Mouse (Mus musculus) liver, embryonic 13.5 days (tissue): ENCODE results near the gene Mrpl24. TPM values are rescaled to one million over a fixed set of nuclear protein-coding genes. Genes with fewer than 3 reads are reported as not detected.
"Not testable (repeated sequence)": the region's sequence is repeated elsewhere in the genome, so short reads cannot be mapped to it uniquely, and the experiment has no call there.

ENCODE experiments used
- ATAC-seq: fragments of 200-750 bp; cut with Nextera tagmentation; 2 replicates; pipeline ENCODE4 v1.8.0; 2017; ENCODE audit warnings: low read depth, mild to moderate bottlenecking, moderate number of reproducible peaks, moderate library complexity
- DNase-seq: peaks from one replicate; pipeline ENCODE4 v3.0.0; 2022
- H3K27ac ChIP-seq: fragments of 300-500 bp; sonication (generic); 2 replicates; pipeline ENCODE4 v1.5.1; 2015; ENCODE audit warnings: moderate library complexity, mild to moderate bottlenecking, inconsistent platforms
- H3K27me3 ChIP-seq: fragments of 300-500 bp; sonication (generic); 2 replicates; pipeline ENCODE4 v1.6.1; 2015; ENCODE audit warnings: mild to moderate bottlenecking, inconsistent platforms
- H3K36me3 ChIP-seq: fragments of 300-500 bp; sonication (generic); 2 replicates; pipeline ENCODE4 v1.6.1; 2015; ENCODE audit warnings: mild to moderate bottlenecking, inconsistent platforms
- H3K4me1 ChIP-seq: fragments of 300-500 bp; sonication (generic); replicated peaks from 2 replicates; pipeline ENCODE4 v1.6.1; 2015; ENCODE audit warnings: inconsistent platforms
- H3K4me2 ChIP-seq: fragments of 300-500 bp; sonication (generic); 2 replicates; pipeline ENCODE4 v1.6.1; 2015; ENCODE audit warnings: inconsistent platforms, mild to moderate bottlenecking, moderate library complexity
- H3K4me3 ChIP-seq: fragments of 300-500 bp; sonication (generic); replicated peaks from 2 replicates; pipeline ENCODE4 v1.5.1; 2015; ENCODE audit warnings: mild to moderate bottlenecking, inconsistent platforms
- H3K9ac ChIP-seq: fragments of 300-500 bp; sonication (generic); 2 replicates; pipeline ENCODE4 v1.6.1; 2015; ENCODE audit warnings: mild to moderate bottlenecking, inconsistent platforms
- H3K9me3 ChIP-seq: fragments of 300-500 bp; sonication (generic); replicated peaks from 2 replicates; pipeline ENCODE4 v1.6.1; 2016; ENCODE audit warnings: inconsistent platforms
- WGBS: fragments of 180-500 bp; shearing (Covaris S2); methylation state at CpG from one replicate; pipeline ENCODE4 v1.1.7; 2015; ENCODE audit not compliant: insufficient replicate concordance; 5-methylcytosine and 5-hydroxymethylcytosine counted together
- polyA plus RNA-seq: library from polyadenylated mRNA; unstranded; fragments of >200 nt; fragmentation: Nextera tagmentation; extraction: Ambion mirVana; gene quantifications from 2 replicates; pipeline ENCODE4 v1.2.1, GENCODE M21; 2015

Mrpl24 gene
- polyA plus RNA-seq, 1 experiment from 2014 or later: 48.7 TPM

DNA sequence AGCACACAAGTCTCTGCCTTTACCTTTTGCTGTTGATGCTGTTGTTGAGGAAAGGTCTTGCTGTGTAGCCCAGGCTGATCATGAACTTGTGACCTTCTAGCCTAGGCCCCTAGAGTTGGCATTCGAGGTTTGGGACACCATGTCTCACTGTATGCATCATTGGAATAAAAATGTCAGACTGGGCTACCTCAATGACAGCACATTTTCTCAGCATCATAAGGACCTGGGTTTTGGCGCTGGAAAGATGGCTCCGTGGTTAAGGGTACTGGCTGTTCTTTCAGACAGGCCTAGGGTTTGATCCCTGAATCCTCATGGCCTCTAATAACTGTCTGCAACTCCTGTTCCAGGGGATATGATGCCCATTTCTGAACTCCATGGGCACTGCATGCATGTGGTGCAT, 19.5 kb upstream of the Mrpl24 start:
- peaks cover 55% of the 10 kb centered on the region for H3K4me1 ChIP-seq
- no peaks in the 10 kb centered on the region for H3K36me3 ChIP-seq
- H3K9me3 ChIP-seq: no peaks in the 10 kb centered on the region
- H3K27me3 ChIP-seq: no peaks in the 10 kb centered on the region
- H3K4me2 ChIP-seq: peak overlapping the region; percentile 15; the same call in 1 of the 2 replicates
- peak overlapping the region; percentile 24 for H3K27ac ChIP-seq
- DNase-seq: no peak
- H3K9ac ChIP-seq: no peak overlapping the region
- no peak for ATAC-seq
- H3K4me3 ChIP-seq: no peak overlapping the region
- 79% methylated on average over 3 of the region's 3 CpGs for WGBS

DNA sequence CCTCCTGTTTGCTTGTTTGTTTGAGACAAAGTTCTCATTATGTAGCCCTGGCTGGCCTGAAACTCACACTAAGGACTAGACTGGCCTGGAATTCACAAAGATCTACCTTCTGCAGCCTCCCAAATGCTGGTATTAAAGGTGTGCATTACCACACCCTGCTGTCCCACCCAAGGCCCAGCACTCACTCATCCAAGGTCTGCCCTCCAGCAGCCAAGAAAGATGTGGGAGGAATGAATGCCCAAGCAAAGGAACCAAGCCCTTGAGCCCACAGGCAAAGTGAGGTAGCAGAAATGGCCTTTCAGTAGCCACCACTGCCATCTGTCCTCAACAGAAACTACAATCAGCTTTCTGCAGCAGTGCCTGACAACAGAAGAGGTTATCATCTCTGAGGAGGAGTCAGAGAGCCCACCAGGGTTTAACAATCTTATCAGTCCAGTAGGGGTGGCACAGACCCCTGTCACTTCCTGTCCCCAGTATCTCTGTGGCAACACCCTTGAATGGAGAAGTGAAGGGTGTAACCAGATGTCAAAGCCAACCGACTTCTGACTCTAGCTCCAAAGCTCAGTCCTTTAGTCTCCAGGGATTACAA, 18.2 kb upstream of the Mrpl24 start:
- Histone ChIP-seq H3K9ac (peak overlapping the region; percentile 69), H3K4me2 (peak overlapping the region; percentile 68), H3K36me3 (no peaks in the 10 kb centered on the region), H3K4me3 (peak overlapping the region; percentile 41), H3K27me3 (no peaks in the 10 kb centered on the region), H3K27ac (peak overlapping the region; percentile 95), H3K9me3 (no peaks in the 10 kb centered on the region), H3K4me1 (peaks cover 61% of the 10 kb centered on the region)
- peak; percentile 87 for DNase-seq
- 0% methylated on average over 1 of the region's 1 CpGs for WGBS
- peak; percentile 82 for ATAC-seq

DNA sequence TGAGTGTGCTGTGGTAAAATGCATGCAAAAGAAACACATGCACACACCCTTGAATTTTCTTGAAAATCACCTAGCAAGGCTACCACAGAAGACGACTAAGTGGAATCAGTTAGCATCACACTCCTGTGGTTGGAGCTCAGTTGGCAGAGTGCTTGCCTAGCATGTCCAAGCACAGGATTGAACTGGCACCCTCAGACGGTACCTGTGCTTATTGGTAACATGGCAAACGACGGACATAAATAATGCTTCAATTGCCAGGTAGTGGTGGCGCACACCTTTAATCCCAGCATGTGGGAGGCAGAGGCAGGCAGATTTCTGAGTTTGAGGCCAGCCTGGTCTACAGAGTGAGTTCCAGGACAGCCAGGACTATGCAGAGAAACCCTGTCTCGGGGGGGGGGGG, 17.3 kb upstream of the Mrpl24 start:
- H3K27ac ChIP-seq: peak overlapping the region; percentile 95
- DNase-seq: not testable (repeated sequence)
- 43% methylated on average over 6 of the region's 6 CpGs for WGBS

DNA sequence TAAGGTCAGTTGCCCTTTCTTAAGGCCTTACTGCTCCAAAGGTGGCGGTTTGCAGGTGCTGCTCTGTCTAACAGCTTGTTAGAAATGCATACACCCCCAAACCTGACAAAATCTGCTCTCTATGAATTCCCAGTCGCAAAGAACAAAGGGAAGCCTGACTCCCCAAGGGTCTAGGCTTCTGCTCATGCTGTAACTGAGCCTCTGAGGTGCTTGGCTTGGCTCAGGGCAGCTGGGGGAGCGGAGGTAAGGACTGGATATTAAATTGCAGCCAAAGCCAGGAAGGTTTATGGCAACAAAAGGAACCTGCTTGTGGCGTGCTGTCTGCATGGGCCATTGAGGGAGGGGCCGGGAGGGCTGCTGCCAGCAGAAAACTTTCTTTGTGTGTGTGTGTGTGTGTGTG, 15.5 kb upstream of the Mrpl24 start:
- no peak for DNase-seq
- Histone ChIP-seq H3K4me2 (no peak overlapping the region), H3K9ac (peak overlapping the region; percentile 43), H3K36me3 (peaks cover 8% of the 10 kb centered on the region; the same call in 1 of the 2 replicates), H3K27ac (peak overlapping the region; percentile 77), H3K9me3 (no peaks in the 10 kb centered on the region), H3K4me3 (no peak overlapping the region), H3K4me1 (peaks cover 70% of the 10 kb centered on the region), H3K27me3 (no peaks in the 10 kb centered on the region)
- no peak for ATAC-seq
- 60% methylated on average over 5 of the region's 5 CpGs for WGBS

More for the DNA sequence above, 17.3 kb upstream of the Mrpl24 start:
- Histone ChIP-seq H3K4me2 (peak overlapping the region; percentile 68), H3K4me1 (peaks cover 61% of the 10 kb centered on the region), H3K9ac (peak overlapping the region; percentile 69), H3K4me3 (peak overlapping the region; percentile 41; the same call in 1 of the 2 replicates)
- not testable (repeated sequence) for H3K27me3 ChIP-seq, ATAC-seq, H3K9me3 ChIP-seq, H3K36me3 ChIP-seq

DNA sequence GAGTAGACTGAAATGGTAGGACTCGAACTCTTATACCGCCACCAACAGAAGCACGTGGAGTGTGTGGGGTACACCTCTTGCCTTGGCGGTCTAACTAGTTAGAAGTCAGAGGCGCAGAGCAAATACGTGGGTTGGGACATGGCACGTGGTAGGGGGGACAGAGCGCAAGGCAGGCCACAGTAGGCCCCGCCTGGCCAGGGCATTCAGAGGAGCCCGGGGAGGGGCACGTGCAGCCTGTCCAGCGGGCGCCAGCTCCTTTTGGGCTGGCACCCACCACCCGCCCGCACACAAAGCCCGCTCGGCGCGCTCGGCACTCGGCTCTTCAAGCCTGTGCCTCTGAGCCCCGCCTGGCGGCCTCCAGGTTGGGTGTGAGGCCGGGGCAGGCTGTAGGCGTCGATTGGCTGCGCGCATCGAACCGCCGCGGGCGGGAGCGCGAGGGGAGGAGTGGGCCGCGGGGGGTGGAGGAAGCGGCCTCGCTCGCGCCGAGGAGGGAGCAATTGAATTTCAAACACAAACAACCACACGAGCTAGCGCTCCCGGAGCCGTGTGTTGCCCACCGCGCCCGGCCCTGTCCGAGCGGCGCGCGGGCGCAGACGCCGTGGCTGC, 13.3 kb upstream of the Mrpl24 start, which contains the start of gene Hdgf:
Hdgf (plus strand) TSS at position 442 of the 606 bp plus-strand sequence.
- H3K36me3 ChIP-seq: peaks cover 19% of the 10 kb centered on the region
- ATAC-seq: peak; percentile 84
- H3K9ac ChIP-seq: peak within 1 kb of the TSS; percentile 100
- H3K4me2 ChIP-seq: peak within 1 kb of the TSS; percentile 95
- WGBS: under 1% methylated on average over 57 of the region's 57 CpGs
- DNase-seq: peak; percentile 94
- H3K9me3 ChIP-seq: no peaks in the 10 kb centered on the region
- peaks cover 72% of the 10 kb centered on the region for H3K4me1 ChIP-seq
- H3K27ac ChIP-seq: peak within 1 kb of the TSS; percentile 95
- no peaks in the 10 kb centered on the region for H3K27me3 ChIP-seq
- peak within 1 kb of the TSS; percentile 99 for H3K4me3 ChIP-seq

DNA sequence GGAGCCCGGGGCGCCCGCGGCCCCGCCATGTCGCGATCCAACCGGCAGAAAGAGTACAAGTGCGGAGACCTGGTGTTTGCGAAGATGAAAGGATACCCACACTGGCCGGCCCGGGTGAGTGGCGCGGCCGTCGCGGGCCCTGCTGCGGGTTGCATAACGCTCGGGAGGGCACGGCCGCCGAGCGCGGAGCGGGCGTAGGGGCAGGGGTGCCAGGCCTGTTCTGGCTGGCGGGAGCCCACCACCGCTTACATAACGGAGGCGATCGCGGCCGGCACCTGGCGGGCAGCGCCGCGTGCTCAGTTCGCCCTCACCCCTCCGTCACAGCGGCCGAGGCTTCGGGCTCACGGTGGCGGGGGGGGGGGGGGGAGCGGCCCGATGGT, 12.7 kb upstream of the Mrpl24 start:
- Histone ChIP-seq H3K27ac (peak overlapping the region; percentile 95), H3K4me1 (peaks cover 72% of the 10 kb centered on the region)
- DNase-seq: no peak

DNA sequence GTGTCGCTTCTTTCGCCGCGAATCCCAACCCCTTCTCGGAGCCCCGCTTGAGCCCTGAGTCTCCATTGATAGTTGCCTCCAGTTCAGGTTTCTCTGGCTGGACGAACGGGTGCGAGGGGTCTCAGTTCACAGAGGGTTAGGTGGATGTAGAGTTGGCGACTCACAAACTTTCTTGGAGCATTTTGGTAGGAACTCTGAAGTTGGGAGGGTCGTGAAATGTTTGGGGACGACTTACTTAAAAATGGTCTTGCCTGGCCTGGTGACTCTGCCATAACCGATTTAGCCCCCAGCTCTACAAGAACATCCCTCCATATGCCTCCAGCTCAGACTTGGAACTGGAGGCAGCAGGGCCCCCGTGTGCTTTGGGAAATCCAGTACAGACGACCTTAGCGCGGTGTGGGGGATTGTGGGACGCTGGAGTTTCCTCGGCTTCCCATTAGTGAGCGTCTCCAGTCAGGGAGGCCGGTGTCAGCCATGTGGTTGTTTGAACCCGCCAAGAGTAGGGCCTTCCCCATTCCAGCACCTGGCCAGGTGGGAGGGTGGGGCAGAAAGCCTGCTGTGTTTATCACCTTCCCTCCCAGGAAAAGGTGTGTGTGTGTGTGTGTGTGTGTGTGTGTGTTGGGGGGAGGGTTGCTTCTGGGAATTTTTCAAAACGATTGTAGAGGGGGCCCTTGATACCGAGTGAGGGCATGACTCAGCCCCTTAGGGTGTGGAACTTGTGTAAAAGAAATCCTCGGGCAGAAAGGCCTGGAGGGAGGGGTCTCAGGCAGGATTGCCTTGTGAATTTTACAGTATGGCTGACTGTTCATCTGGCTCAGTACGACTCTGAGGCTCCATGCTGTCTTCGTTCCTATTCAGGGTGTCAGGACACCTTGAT, 12.1 kb upstream of the Mrpl24 start:
- Histone ChIP-seq H3K36me3 (peaks cover 30% of the 10 kb centered on the region), H3K27ac (peak overlapping the region; percentile 95), H3K4me2 (peak overlapping the region; percentile 95), H3K27me3 (no peaks in the 10 kb centered on the region), H3K9me3 (no peaks in the 10 kb centered on the region), H3K9ac (peak overlapping the region; percentile 100), H3K4me3 (peak overlapping the region; percentile 99), H3K4me1 (peaks cover 72% of the 10 kb centered on the region)
- ATAC-seq (peak; percentile 14), DNase-seq (peak; percentile 53)
- under 1% methylated on average over 27 of the region's 27 CpGs for WGBS

More for the DNA sequence above, 12.7 kb upstream of the Mrpl24 start:
- Histone ChIP-seq H3K9me3 (no peaks in the 10 kb centered on the region), H3K27me3 (no peaks in the 10 kb centered on the region), H3K36me3 (peaks cover 24% of the 10 kb centered on the region), H3K9ac (peak overlapping the region; percentile 100), H3K4me2 (peak overlapping the region; percentile 95), H3K4me3 (peak overlapping the region; percentile 99)
- WGBS: under 1% methylated on average over 46 of the region's 47 CpGs
- no peak for ATAC-seq

DNA sequence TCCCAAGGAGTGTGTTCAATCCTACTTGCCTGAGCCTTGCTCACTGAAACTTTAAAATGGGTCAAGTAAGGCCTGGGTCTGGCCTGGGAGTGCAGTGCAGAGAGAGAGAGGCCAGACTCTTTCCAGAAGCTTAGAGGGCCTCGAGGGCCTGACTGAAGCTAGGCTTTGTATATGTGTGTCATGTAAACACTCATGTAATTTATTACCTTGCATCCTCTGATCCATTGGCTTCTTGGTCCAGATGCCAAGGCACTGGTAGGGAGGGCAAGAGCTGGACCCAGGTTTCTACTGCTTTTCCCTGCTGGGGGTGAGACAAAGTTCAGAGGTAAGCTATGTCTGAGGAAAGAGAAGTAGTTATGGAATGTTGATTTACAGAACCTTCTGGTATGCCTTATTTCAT, 11.4 kb upstream of the Mrpl24 start:
- H3K36me3 ChIP-seq: peaks cover 33% of the 10 kb centered on the region
- H3K4me3 ChIP-seq: peak overlapping the region; percentile 99
- DNase-seq (no peak), ATAC-seq (no peak)
- H3K4me1 ChIP-seq: peaks cover 74% of the 10 kb centered on the region
- WGBS: 0% methylated on average over 1 of the region's 1 CpGs
- peak overlapping the region; percentile 95 for H3K4me2 ChIP-seq
- peak overlapping the region; percentile 95 for H3K27ac ChIP-seq
- H3K9me3 ChIP-seq: no peaks in the 10 kb centered on the region
- H3K27me3 ChIP-seq: no peaks in the 10 kb centered on the region
- H3K9ac ChIP-seq: peak overlapping the region; percentile 100

DNA sequence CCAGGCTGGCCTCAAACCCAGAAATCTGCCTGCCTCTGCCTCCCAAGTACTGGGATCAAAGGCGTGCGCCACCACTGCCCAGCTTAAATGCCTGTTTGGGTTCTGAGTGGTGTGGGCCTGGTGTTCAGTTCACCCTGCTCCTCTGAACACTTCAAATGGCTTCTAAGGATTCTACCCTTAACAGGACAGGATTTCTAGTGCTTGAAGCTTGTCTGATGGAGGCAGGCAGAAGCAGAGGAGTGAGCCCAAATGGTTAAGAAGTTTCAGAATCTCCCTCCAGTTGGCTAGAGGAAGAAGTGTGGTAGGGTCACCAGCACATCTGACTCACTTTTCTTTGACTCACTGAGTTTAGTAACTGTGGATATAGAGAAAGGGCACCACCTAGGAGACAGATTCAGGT, 9.9 kb upstream of the Mrpl24 start:
- Histone ChIP-seq H3K4me1 (peaks cover 81% of the 10 kb centered on the region), H3K27me3 (no peaks in the 10 kb centered on the region), H3K27ac (peak overlapping the region; percentile 95), H3K4me2 (peak overlapping the region; percentile 95), H3K4me3 (peak overlapping the region; percentile 99), H3K36me3 (peaks cover 48% of the 10 kb centered on the region), H3K9ac (peak overlapping the region; percentile 100), H3K9me3 (no peaks in the 10 kb centered on the region)
- ATAC-seq (no peak), DNase-seq (no peak)
- 50% methylated on average over 2 of the region's 2 CpGs for WGBS

DNA sequence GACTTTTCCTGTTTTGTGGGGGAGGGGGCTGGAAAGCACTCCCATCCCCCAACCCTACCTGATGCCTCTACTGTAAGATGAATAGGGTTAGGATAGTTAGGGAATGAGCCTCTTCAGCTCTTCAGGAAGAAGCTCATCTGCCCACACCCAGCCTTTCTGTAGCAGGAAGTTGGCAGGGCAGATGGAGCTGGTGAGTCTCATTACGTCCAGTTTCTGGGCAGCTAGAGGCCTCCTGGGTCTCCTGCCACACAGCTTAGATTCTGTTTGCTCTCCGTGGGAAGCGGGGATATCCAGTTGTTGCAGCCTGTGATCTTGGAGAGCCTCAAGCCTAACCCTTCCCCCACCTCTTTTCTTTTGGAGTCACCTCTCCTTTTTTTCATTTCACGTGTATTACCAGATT, 9.4 kb upstream of the Mrpl24 start:
- Histone ChIP-seq H3K4me1 (peaks cover 84% of the 10 kb centered on the region), H3K27me3 (no peaks in the 10 kb centered on the region), H3K9me3 (no peaks in the 10 kb centered on the region), H3K9ac (peak overlapping the region; percentile 100), H3K4me3 (peak overlapping the region; percentile 99), H3K27ac (peak overlapping the region; percentile 95), H3K4me2 (peak overlapping the region; percentile 95), H3K36me3 (peaks cover 53% of the 10 kb centered on the region)
- DNase-seq: no peak
- 14% methylated on average over 4 of the region's 4 CpGs for WGBS
- ATAC-seq: no peak

DNA sequence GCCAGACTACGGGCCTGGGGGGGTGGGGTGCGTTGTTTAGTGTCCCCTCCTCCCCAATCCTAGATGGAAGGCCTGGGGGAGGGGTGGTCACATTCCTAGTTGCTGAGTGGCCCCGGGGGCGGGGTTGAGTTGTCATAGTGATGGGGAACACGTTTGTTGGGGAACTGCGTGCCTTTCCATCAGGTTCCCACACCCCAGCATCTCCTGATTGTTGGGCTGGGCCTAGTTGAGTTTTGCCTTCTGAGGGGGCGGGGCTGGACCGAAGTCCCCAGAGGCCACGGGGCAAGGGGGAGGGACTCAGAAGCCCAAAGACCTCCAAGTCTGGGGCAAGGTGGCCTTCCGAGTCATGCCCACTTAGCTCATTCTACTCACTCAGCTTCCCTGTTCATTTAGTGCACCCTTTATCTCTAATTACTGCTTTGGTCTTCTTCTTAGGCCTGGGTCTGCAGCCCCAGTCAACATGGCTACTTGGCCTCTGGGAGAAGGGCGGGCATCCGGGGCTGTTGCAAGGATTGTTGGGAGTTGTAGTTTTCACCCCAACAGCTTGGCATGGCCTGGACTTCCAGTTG, 8.6 kb upstream of the Mrpl24 start:
- DNase-seq (peak; percentile 73), ATAC-seq (peak; percentile 10; the same call in 1 of the 2 replicates)
- Histone ChIP-seq H3K36me3 (peaks cover 61% of the 10 kb centered on the region), H3K27ac (peak overlapping the region; percentile 95), H3K4me3 (peak overlapping the region; percentile 99), H3K27me3 (no peaks in the 10 kb centered on the region), H3K4me2 (peak overlapping the region; percentile 95), H3K9ac (peak overlapping the region; percentile 100), H3K9me3 (no peaks in the 10 kb centered on the region), H3K4me1 (peaks cover 76% of the 10 kb centered on the region)
- WGBS: 13% methylated on average over 12 of the region's 12 CpGs
